In the genomic region with DNA sequence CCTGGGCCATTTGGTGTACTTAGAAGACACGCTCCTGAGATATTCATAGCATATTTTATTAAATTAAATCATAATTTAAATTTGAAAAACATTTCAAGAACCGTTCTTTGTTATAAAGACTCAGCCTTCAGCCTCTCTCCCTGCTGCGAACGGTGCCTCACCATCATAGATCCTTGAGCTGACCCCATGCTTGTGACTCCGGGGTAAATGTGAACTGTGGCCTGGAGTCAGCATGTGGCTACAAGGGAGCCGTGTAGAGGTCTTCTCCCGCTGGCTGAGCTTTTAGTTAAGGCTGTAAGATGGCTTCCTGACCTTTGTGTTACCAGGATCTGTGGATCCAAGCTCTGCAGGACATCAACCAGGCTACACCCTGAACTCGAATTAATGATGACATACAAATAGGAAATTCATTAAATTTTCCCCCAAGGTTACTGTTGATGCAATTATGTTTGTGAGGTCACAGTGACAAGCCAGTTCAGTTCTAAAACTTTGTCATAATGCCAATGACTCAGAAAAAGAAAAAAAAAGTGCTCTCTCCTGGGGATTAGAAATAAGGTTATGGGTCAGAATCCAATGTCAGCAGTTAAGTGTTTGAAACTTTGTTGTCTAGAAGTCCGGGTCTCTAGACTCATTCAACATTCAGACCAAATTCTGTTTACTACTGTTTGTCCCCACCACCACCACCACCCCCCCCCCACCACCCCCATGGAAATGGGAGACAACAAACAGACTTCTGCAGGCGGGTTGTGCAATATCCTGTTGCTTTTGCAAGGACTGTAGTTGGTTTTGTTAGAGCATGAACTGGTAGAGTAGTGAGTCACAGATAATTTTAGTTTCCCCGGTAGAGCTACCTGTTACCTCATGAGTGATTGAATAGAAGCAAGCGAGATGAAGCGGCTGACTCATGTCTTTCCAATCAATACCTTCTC, we compare ENCODE assay signal across 13 mouse cellular contexts.
A peak's percentile ranks its signal among the peaks of the same experiment; 100 is the strongest.
DNase-seq lines count a peak whose midpoint lies in the region; ATAC-seq and TF ChIP-seq lines count a peak whose summit lies in the region.
"Had no signal": no experiment of that assay in that cellular context is flagged by ENCODE, and none has a peak within 500 bp of the region (broad histone marks: within the 10 kb centered on the region; RNA-seq: fewer than 3 reads in every experiment).

No protein-coding gene starts in this region.

- H3K9me3 ChIP-seq in heart, embryonic 10.5 days = no peaks in the 10 kb centered on the region
- no peaks in the 10 kb centered on the region for H3K9me3 ChIP-seq in limb, embryonic 10.5 days (replicated peaks)
- H3K9me3 ChIP-seq: heart, embryonic 15.5 days had no signal

- intact Hi-C loops in heart, postnatal 25 days (cut with DNase I) = loop anchor here (10.0 kb wide), 1 partner anchor 832 kb away; no protein-coding TSS in a partner anchor

- H3K27me3 ChIP-seq in heart, embryonic 10.5 days (ENCODE audit: insufficient read depth, poor library complexity, severe bottlenecking) = no peaks in the 10 kb centered on the region
- H3K27me3 ChIP-seq in myocyte (ENCODE audit: control insufficient read depth, insufficient read depth, insufficient read length) = no peaks in the 10 kb centered on the region
- no peaks in the 10 kb centered on the region for H3K27me3 ChIP-seq in limb, embryonic 10.5 days (ENCODE audit: low read depth, poor library complexity, severe bottlenecking)
- H3K27me3 ChIP-seq: heart, embryonic 15.5 days had no signal

- H3K79me2 ChIP-seq in myocyte (ENCODE audit: control insufficient read depth, insufficient read depth) = no peaks in the 10 kb centered on the region

- H3K36me3 ChIP-seq in heart, embryonic 10.5 days = peaks cover 3% of the 10 kb centered on the region; the same call in 1 of the 2 replicates
- no peaks in the 10 kb centered on the region for H3K36me3 ChIP-seq in myocyte (ENCODE audit: control insufficient read depth, insufficient read depth)
- H3K36me3 ChIP-seq in limb, embryonic 10.5 days = no peaks in the 10 kb centered on the region

- H3K4me1 ChIP-seq in heart, embryonic 10.5 days = peaks cover 5% of the 10 kb centered on the region; the same call in 1 of the 2 replicates
- no peaks in the 10 kb centered on the region for H3K4me1 ChIP-seq in limb, embryonic 10.5 days
- H3K4me1 ChIP-seq: heart, embryonic 15.5 days had no signal

- TF ChIP-seq POLR2A in myocyte (IDR thresholded peaks at IDR 0.05; ENCODE audit: insufficient read length, low read depth) = no peak

- no peak overlapping the region for H3K27ac ChIP-seq in heart, embryonic 10.5 days
- no peak overlapping the region for H3K27ac ChIP-seq in limb, embryonic 10.5 days
- H3K27ac ChIP-seq: heart, embryonic 15.5 days had no signal

- peak; percentile 41 for DNase-seq in heart, embryonic 10.5 days (ENCODE audit: low spot score)
- DNase-seq in heart, postnatal 25 days (ENCODE audit: low spot score) = no peak
- DNase-seq in NIH3T3 (ENCODE audit: low read depth) = peak; percentile 59
- DNase-seq in urinary bladder, postnatal 4 days (ENCODE audit: low spot score in 2 of 2) = no peak
- no peak for DNase-seq in limb, embryonic 10.5 days (ENCODE audit: low spot score)
- no peak for DNase-seq in thymus, adult 18-20 months
- DNase-seq: embryo, embryonic 11 days; kidney, adult 9 months; right cerebral cortex, postnatal 25 days had no signal

- H3ac ChIP-seq in myocyte (ENCODE audit: control insufficient read depth, insufficient read length) = no peak overlapping the region

- ATAC-seq in granulocyte monocyte progenitor cell, adult 5-6 weeks (replicated peaks; ENCODE audit: poor library complexity, severe bottlenecking) = peak; percentile 89
- ATAC-seq: forebrain, embryonic 16.5 days had no signal

- no peak overlapping the region for H3K4me2 ChIP-seq in myocyte (ENCODE audit: low read depth)
- H3K4me2 ChIP-seq: heart, embryonic 15.5 days had no signal

- 81% methylated on average over 13 of the region's 13 CpGs for WGBS in heart, embryonic 10.5 days
- WGBS in limb, embryonic 10.5 days = 85% methylated on average over 13 of the region's 13 CpGs

- H3K4me3 ChIP-seq in heart, embryonic 10.5 days = no peak overlapping the region
- no peak overlapping the region for H3K4me3 ChIP-seq in myocyte
- no peak overlapping the region for H3K4me3 ChIP-seq in limb, embryonic 10.5 days
- H3K4me3 ChIP-seq: heart, embryonic 15.5 days had no signal

TF ChIP-seq in myocyte, 11 proteins besides CTCF, POLR2A, EP300 and RAD21:
- TF ChIP-seq MYOD1 (IDR thresholded peaks at IDR 0.05; ENCODE audit: control insufficient read depth in 1 of 3, insufficient read length in 2 of 3, low read depth in 2 of 3) = no peak
- TF ChIP-seq POLR2AphosphoS2 (IDR thresholded peaks at IDR 0.05; ENCODE audit: insufficient read length, low read depth) = no peak
- peak; percentile 83 for TF ChIP-seq CEBPB (IDR thresholded peaks at IDR 0.05; ENCODE audit: insufficient read depth, poor library complexity, severe bottlenecking)

Comparison
In these comparisons a context has a peak if more than half of its experiments do, and no peak if none do; other contexts are left out.
1. DNase-seq: peak in heart, embryonic 10.5 days (single experiment) and NIH3T3 (single experiment); none in heart, postnatal 25 days (single experiment), urinary bladder, postnatal 4 days (0 of 2), limb, embryonic 10.5 days (single experiment) and thymus, adult 18-20 months (0 of 2).